Mouse (Mus musculus): ENCODE data around the gene Sema4d. TPM values are rescaled to one million over a fixed set of nuclear protein-coding genes. Genes with fewer than 3 reads are reported as not detected.

The Sema4d gene
- polyA plus RNA-seq, 1 experiment: 24.6 TPM

GRCm38 (mm10) chr13:51797899-51798746, 4.6 kb upstream of the Sema4d start:
- H3K9me3 ChIP-seq (replicated peaks; ENCODE audit: control insufficient read depth, insufficient read depth, low read length, poor library complexity, severe bottlenecking): no peaks in the 10 kb centered on the region
- no peak overlapping the region for H3K9ac ChIP-seq (ENCODE audit: low read depth, poor library complexity, severe bottlenecking)
- no peak overlapping the region for H3K27ac ChIP-seq (ENCODE audit: insufficient read depth, low read length)
- H3K4me1 ChIP-seq (ENCODE audit: control insufficient read depth, insufficient read depth, low read length): peaks cover 2% of the 10 kb centered on the region
- H3K4me3 ChIP-seq (ENCODE audit: low read depth, low read length): no peak overlapping the region
- H3K36me3 ChIP-seq (ENCODE audit: control insufficient read depth, insufficient read depth, low read length, poor library complexity, severe bottlenecking): no peaks in the 10 kb centered on the region
- H3K27me3 ChIP-seq (ENCODE audit: control insufficient read depth, insufficient read depth, low read length, poor library complexity, severe bottlenecking): no peaks in the 10 kb centered on the region
- no peak for TF ChIP-seq EP300 (IDR thresholded peaks at IDR 0.05; ENCODE audit: insufficient read depth, low read depth, low read length)
- no peak for TF ChIP-seq POLR2A (IDR thresholded peaks at IDR 0.05; ENCODE audit: insufficient read depth, low read length)
- no peak for TF ChIP-seq CTCF (IDR thresholded peaks at IDR 0.05; ENCODE audit: low read depth, low read length)

- H3K36me3 ChIP-seq (ENCODE audit: control insufficient read depth, insufficient read depth, low read length, poor library complexity, severe bottlenecking): no peaks in the 10 kb centered on the region
- no peak overlapping the region for H3K9ac ChIP-seq (ENCODE audit: low read depth, poor library complexity, severe bottlenecking)
- TF ChIP-seq EP300 (IDR thresholded peaks at IDR 0.05; ENCODE audit: insufficient read depth, low read depth, low read length): no peak
- TF ChIP-seq CTCF (IDR thresholded peaks at IDR 0.05; ENCODE audit: low read depth, low read length): no peak
- no peak for TF ChIP-seq POLR2A (IDR thresholded peaks at IDR 0.05; ENCODE audit: insufficient read depth, low read length)
- H3K9me3 ChIP-seq (replicated peaks; ENCODE audit: control insufficient read depth, insufficient read depth, low read length, poor library complexity, severe bottlenecking): no peaks in the 10 kb centered on the region
- H3K4me3 ChIP-seq (ENCODE audit: low read depth, low read length): no peak overlapping the region
- H3K27ac ChIP-seq (ENCODE audit: insufficient read depth, low read length): no peak overlapping the region
- peaks cover 2% of the 10 kb centered on the region for H3K4me1 ChIP-seq (ENCODE audit: control insufficient read depth, insufficient read depth, low read length)
- H3K27me3 ChIP-seq (ENCODE audit: control insufficient read depth, insufficient read depth, low read length, poor library complexity, severe bottlenecking): no peaks in the 10 kb centered on the region
Measured at GRCm38 (mm10) chr13:51793948-51794347, 401 bp upstream of the Sema4d start.

- Histone ChIP-seq H3K36me3 (ENCODE audit: control insufficient read depth, insufficient read depth, low read length, poor library complexity, severe bottlenecking) (no peaks in the 10 kb centered on the region), H3K27ac (ENCODE audit: insufficient read depth, low read length) (no peak overlapping the region), H3K4me1 (ENCODE audit: control insufficient read depth, insufficient read depth, low read length) (no peaks in the 10 kb centered on the region), H3K9me3 (replicated peaks; ENCODE audit: control insufficient read depth, insufficient read depth, low read length, poor library complexity, severe bottlenecking) (no peaks in the 10 kb centered on the region), H3K9ac (ENCODE audit: low read depth, poor library complexity, severe bottlenecking) (peak overlapping the region; percentile 90), H3K27me3 (ENCODE audit: control insufficient read depth, insufficient read depth, low read length, poor library complexity, severe bottlenecking) (no peaks in the 10 kb centered on the region), H3K4me3 (ENCODE audit: low read depth, low read length) (peak overlapping the region; percentile 90)
- no peak for TF ChIP-seq EP300 (IDR thresholded peaks at IDR 0.05; ENCODE audit: insufficient read depth, low read depth, low read length)
- no peak for TF ChIP-seq POLR2A (IDR thresholded peaks at IDR 0.05; ENCODE audit: insufficient read depth, low read length)
- no peak for TF ChIP-seq CTCF (IDR thresholded peaks at IDR 0.05; ENCODE audit: low read depth, low read length)
Measured at GRCm38 (mm10) chr13:51792729-51793424, 670 bp downstream of the Sema4d start.

- Histone ChIP-seq H3K36me3 (ENCODE audit: control insufficient read depth, insufficient read depth, low read length, poor library complexity, severe bottlenecking) (no peaks in the 10 kb centered on the region), H3K9me3 (replicated peaks; ENCODE audit: control insufficient read depth, insufficient read depth, low read length, poor library complexity, severe bottlenecking) (no peaks in the 10 kb centered on the region), H3K4me1 (ENCODE audit: control insufficient read depth, insufficient read depth, low read length) (no peaks in the 10 kb centered on the region), H3K4me3 (ENCODE audit: low read depth, low read length) (peak overlapping the region; percentile 90), H3K27ac (ENCODE audit: insufficient read depth, low read length) (no peak overlapping the region), H3K27me3 (ENCODE audit: control insufficient read depth, insufficient read depth, low read length, poor library complexity, severe bottlenecking) (no peaks in the 10 kb centered on the region), H3K9ac (ENCODE audit: low read depth, poor library complexity, severe bottlenecking) (peak overlapping the region; percentile 90)
- TF ChIP-seq POLR2A (IDR thresholded peaks at IDR 0.05; ENCODE audit: insufficient read depth, low read length) (no peak), CTCF (IDR thresholded peaks at IDR 0.05; ENCODE audit: low read depth, low read length) (no peak), EP300 (IDR thresholded peaks at IDR 0.05; ENCODE audit: insufficient read depth, low read depth, low read length) (no peak)
Measured at GRCm38 (mm10) chr13:51792135-51792573, 1.4 kb downstream of the Sema4d start.

- TF ChIP-seq CTCF (IDR thresholded peaks at IDR 0.05; ENCODE audit: low read depth, low read length): no peak
- no peak for TF ChIP-seq POLR2A (IDR thresholded peaks at IDR 0.05; ENCODE audit: insufficient read depth, low read length)
- TF ChIP-seq EP300 (IDR thresholded peaks at IDR 0.05; ENCODE audit: insufficient read depth, low read depth, low read length): no peak
- Histone ChIP-seq H3K4me1 (ENCODE audit: control insufficient read depth, insufficient read depth, low read length) (no peaks in the 10 kb centered on the region), H3K36me3 (ENCODE audit: control insufficient read depth, insufficient read depth, low read length, poor library complexity, severe bottlenecking) (no peaks in the 10 kb centered on the region), H3K27me3 (ENCODE audit: control insufficient read depth, insufficient read depth, low read length, poor library complexity, severe bottlenecking) (no peaks in the 10 kb centered on the region), H3K4me3 (ENCODE audit: low read depth, low read length) (no peak overlapping the region), H3K9me3 (replicated peaks; ENCODE audit: control insufficient read depth, insufficient read depth, low read length, poor library complexity, severe bottlenecking) (no peaks in the 10 kb centered on the region), H3K9ac (ENCODE audit: low read depth, poor library complexity, severe bottlenecking) (no peak overlapping the region), H3K27ac (ENCODE audit: insufficient read depth, low read length) (no peak overlapping the region)
Measured at GRCm38 (mm10) chr13:51791604-51792003, 1.9 kb downstream of the Sema4d start.

- H3K27me3 ChIP-seq (ENCODE audit: control insufficient read depth, insufficient read depth, low read length, poor library complexity, severe bottlenecking): no peaks in the 10 kb centered on the region
- H3K9ac ChIP-seq (ENCODE audit: low read depth, poor library complexity, severe bottlenecking): no peak overlapping the region
- H3K27ac ChIP-seq (ENCODE audit: insufficient read depth, low read length): no peak overlapping the region
- no peaks in the 10 kb centered on the region for H3K9me3 ChIP-seq (replicated peaks; ENCODE audit: control insufficient read depth, insufficient read depth, low read length, poor library complexity, severe bottlenecking)
- TF ChIP-seq CTCF (IDR thresholded peaks at IDR 0.05; ENCODE audit: low read depth, low read length) (no peak), EP300 (IDR thresholded peaks at IDR 0.05; ENCODE audit: insufficient read depth, low read depth, low read length) (no peak), POLR2A (IDR thresholded peaks at IDR 0.05; ENCODE audit: insufficient read depth, low read length) (no peak)
- H3K4me1 ChIP-seq (ENCODE audit: control insufficient read depth, insufficient read depth, low read length): no peaks in the 10 kb centered on the region
- H3K4me3 ChIP-seq (ENCODE audit: low read depth, low read length): no peak overlapping the region
- H3K36me3 ChIP-seq (ENCODE audit: control insufficient read depth, insufficient read depth, low read length, poor library complexity, severe bottlenecking): no peaks in the 10 kb centered on the region
Measured at GRCm38 (mm10) chr13:51790793-51791192, 2.8 kb downstream of the Sema4d start.
